Mouse (Mus musculus): Measurements from ENCODE around the gene Furin.

Furin gene

GRCm38 (mm10) chr7:80373850-80374249 lies 31.4 kb downstream of the Furin start:
- DNase-seq (ENCODE audit: extremely low read depth, low read depth, low spot score): no peak

DNA sequence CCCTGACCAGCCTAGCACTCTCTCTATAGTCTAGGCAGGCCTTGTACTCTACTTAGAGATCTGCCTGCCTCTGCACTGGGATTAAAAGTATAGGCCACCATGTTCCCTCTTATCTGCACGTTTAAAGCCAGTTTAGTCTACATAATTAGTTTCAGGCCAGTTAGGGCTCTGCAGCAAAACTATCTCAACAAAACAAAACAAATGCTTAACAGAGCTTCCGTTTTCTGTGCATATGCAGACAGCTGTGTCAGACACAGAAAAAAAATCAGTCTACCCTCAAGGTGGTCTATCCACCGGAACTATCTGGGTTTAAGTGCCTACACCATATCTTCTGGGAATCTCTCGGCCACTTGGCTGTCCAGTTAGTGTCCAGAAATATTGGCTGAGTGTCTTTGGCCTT lies 31.9 kb downstream of the Furin start:
- no peak for DNase-seq (ENCODE audit: extremely low read depth, low read depth, low spot score)

- no peak for DNase-seq (ENCODE audit: extremely low read depth, low read depth, low spot score)
These were observed 32.6 kb downstream of the Furin start for GRCm38 (mm10) chr7:80372667-80373066.

- no peak for DNase-seq (ENCODE audit: extremely low read depth, low read depth, low spot score)
These were observed 33.1 kb downstream of the Furin start for GRCm38 (mm10) chr7:80372166-80372565.

- DNase-seq (ENCODE audit: extremely low read depth, low read depth, low spot score): no peak
These were observed 34.0 kb downstream of the Furin start, which contains the start of gene Man2a2 for GRCm38 (mm10) chr7:80371041-80371751. Man2a2 (minus strand) TSS chr7:80371375.

- no peak for DNase-seq (ENCODE audit: extremely low read depth, low read depth, low spot score)
These were observed 34.6 kb downstream of the Furin start for GRCm38 (mm10) chr7:80370649-80371040.

DNA sequence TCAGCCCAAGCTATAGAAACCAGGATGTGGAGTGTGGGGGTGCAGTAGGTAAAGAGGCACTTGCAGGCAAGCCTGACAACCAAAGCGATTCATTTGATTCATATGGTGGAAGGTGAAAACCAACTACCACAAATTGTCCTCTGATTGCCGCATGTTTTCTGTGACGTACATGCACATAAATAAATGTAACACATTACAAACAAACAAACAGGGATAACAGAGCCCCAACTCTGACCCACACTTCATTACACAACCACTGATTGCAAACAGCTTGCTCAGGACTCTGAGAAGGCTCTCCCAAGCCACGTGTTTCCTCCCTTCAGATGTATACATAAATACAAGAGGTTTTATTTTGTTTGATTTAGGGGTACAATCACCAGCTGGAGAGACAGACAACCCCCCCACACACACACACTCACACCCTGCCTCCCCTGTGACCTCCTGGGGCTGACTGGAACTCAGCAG lies 35.2 kb downstream of the Furin start:
- DNase-seq (ENCODE audit: extremely low read depth, low read depth, low spot score): no peak

GRCm38 (mm10) chr7:80369461-80369860 lies 35.8 kb downstream of the Furin start:
- DNase-seq (ENCODE audit: extremely low read depth, low read depth, low spot score): no peak

GRCm38 (mm10) chr7:80368635-80369421 lies 36.4 kb downstream of the Furin start:
- DNase-seq (ENCODE audit: extremely low read depth, low read depth, low spot score): no peak

DNA sequence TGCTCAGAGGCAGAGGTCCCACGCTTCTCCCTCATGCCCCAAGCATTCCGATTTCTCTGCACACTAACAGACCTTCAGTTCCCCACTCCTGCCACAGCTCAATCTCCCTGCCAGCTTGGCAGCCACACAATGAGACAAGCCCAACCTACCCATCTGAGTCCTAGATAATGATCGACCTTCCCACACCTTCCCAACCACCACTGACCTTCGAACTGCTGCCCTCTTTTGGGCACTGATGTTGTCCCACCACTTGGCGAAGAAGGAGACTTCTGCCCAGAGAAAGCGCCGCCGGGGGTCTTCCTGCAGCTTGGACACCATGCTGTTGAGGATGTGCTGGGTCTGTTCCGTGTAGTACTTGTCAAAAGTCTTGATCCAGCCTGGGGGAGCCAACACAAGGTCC lies 37.2 kb downstream of the Furin start:
- no peak for DNase-seq (ENCODE audit: extremely low read depth, low read depth, low spot score)

- DNase-seq (ENCODE audit: extremely low read depth, low read depth, low spot score): no peak
These were observed 38.0 kb downstream of the Furin start for GRCm38 (mm10) chr7:80367232-80367631.

DNA sequence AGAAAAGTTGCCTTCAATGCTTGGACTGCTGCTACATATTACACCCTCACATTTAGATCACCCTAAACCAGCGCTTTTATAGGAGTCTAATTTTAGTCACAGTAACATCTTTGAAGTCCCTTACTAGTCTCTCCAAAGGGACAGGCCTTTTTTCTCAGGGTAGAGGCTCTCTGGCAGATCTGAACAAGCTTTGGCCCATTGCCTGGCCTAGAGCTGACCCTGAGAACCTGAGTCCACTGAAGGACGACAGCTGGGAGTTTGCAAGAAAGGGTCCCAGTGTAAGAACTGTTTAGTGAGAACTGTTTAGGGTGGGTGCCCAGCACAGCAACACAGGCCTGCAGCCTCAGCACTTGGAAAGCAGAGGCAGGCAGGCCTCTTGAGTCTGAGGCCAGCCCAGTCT lies 39.5 kb downstream of the Furin start:
- DNase-seq (ENCODE audit: extremely low read depth, low read depth, low spot score): no peak

- DNase-seq (ENCODE audit: extremely low read depth, low read depth, low spot score): no peak
These were observed 44.8 kb downstream of the Furin start for GRCm38 (mm10) chr7:80360435-80360834.

DNA sequence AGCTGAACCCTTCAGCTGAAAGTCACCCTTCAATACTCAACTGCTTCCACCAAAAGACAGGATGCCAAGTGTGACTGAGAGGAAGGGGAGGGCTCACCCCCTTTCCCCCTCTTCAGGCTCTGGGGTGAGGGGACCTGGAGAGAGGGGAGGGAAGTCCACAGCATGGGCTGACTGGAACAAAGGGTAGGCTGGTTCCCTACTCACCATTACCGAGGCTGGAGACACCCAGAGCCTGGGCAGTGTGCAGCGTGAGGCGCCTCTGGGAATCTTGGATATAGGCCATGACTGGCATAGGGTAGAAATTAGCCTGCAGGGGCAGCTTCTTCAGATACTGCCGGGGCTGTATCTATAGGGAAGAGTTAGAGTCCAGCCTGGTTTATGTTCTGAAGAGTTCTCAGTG lies 47.2 kb downstream of the Furin start:
- no peak for DNase-seq (ENCODE audit: extremely low read depth, low read depth, low spot score)

DNA sequence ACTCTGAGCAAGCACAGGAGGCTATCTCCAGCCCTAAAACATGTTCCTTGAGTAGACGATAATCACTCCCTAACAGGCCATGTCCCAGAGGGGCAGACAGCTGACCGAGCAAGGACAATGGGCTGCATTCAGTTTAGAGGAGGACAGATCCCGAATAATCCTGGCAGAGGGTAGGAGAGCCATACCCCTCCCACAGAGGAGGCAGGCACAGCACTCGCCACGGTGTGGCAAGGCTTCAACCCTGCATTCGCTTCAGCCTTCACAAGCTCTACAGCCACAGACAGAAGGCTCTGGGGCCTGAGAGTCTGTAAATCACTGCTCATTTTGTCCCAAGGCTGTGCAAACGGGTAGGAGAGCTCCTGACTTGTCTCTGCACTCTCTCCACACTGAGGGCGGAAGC lies 48.1 kb downstream of the Furin start:
- DNase-seq (ENCODE audit: extremely low read depth, low read depth, low spot score): no peak

DNA sequence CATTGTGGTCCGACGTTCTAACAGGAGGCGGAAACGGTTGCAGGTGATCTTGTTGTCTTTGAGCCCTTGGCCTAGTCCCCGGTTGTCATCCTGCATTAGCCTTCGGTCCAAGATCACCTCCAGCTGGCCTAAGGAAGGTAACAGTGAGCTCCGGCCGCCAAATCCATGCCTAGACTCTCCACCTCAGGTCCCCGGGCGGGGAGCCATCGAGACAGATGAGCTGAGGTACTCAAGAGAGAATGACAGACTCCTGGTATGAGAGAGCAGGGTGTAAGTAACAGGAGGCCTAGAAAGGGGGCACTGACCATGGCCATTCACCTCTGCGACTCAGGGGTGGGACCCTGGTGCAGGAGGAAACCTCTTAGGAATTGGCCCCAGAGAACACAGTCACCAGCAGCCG lies 48.9 kb downstream of the Furin start:
- no peak for DNase-seq (ENCODE audit: extremely low read depth, low read depth, low spot score)

DNA sequence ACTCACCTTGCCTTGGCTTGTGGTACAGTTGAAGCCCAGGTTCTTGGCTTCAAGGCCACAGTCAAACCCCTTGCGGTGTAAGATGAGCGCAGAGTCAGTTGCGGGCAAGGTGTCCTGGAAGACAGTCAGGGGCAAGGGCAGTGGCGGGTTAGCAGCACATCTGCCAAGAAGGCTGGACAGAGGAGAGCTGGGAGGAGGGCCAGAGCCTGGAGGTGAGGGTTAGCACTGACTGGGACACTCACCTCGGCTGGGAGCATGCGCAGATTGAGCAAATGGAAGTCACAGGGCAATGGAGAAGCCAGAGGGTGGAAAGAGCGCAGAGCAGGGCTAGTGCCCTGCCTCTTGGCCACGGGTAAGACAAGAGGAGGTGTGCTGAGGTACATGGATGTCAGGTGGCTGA lies 52.3 kb downstream of the Furin start:
- DNase-seq (ENCODE audit: extremely low read depth, low read depth, low spot score): no peak

- no peak for DNase-seq (ENCODE audit: extremely low read depth, low read depth, low spot score)
These were observed 54.4 kb downstream of the Furin start for GRCm38 (mm10) chr7:80350808-80351207.

DNA sequence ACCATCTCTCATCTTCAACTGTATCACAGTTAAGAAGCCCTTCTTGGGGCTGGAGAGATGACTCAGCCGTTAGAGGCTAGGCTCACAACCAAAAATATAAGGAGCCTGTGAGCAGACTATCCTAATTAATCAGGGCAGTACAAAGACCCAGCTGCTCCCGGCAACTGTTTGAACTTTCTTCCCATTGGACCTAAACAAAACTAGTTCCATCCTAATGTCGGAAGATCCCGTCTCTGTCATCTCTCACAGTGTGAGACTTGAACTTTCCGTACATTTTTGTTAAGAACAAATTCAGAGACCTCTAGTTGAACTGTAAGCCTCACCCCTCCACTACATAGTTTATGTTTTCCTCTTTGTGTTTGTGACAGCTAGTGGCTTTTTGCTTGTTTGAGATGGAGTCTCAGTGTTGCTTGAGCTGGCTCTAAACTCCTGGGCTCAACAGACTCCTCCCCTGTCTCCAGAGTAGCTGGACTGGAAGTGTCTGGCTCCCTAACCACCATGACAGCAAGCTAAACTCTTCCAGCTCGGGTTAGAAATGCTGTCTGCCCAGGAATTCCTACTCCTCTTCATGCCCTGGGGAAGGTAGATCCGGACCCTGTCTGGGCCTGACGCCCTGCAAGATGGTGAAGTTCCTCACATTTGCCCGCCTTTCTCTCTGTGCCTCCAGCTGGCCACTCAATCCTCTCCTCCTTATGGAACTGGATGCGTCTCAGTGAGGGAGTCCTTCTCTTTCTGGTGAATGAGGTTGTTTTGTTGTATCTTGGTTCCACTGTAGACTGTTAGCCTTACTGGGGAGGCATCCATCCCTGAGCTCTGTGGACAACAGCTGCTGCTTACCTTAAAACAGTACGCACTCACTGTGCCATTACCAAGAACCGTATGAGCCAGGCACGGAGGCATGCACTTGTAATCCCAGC lies 57.3 kb downstream of the Furin start:
- DNase-seq (ENCODE audit: extremely low read depth, low read depth, low spot score): no peak

DNA sequence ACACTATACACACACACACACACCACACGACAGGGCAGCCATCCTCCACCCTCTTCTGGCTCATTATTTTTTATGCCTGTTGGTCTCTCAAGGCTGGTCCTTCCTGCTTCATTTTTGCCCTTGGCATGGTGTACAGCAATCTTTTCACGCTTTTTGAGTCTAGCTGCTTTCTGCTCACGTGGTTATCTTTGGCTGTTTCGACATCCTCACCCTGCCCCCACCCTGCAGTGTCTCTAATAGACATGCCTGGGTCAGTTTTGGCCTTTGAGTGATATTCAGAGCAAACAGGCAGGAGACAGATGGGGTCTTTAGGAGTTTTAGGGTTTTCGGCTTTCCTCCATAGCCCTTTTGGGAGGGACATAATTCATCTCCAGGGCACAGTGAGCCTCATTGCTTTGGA lies 58.4 kb downstream of the Furin start:
- DNase-seq (ENCODE audit: extremely low read depth, low read depth, low spot score): no peak

- no peak for DNase-seq (ENCODE audit: extremely low read depth, low read depth, low spot score)
These were observed 59.1 kb downstream of the Furin start for GRCm38 (mm10) chr7:80346173-80346572.
